Mouse (Mus musculus): ENCODE data around the gene Mamdc2. TPM values are rescaled to one million over a fixed set of nuclear protein-coding genes. Genes with fewer than 3 reads are reported as not detected.

Mamdc2 gene
- total RNA-seq, 2 experiments from 2014 or later: 1.3 to 2.3 TPM

GRCm38 (mm10) chr19:23444910-23445845 lies 3.1 kb downstream of the Mamdc2 start:
- peak; percentile 30 to 41 for DNase-seq (ENCODE audit: low spot score in 2 of 2)

- no peak for DNase-seq (ENCODE audit: low spot score in 2 of 2)
Observed at GRCm38 (mm10) chr19:23435731-23436130, 12.5 kb downstream of the Mamdc2 start.

DNA sequence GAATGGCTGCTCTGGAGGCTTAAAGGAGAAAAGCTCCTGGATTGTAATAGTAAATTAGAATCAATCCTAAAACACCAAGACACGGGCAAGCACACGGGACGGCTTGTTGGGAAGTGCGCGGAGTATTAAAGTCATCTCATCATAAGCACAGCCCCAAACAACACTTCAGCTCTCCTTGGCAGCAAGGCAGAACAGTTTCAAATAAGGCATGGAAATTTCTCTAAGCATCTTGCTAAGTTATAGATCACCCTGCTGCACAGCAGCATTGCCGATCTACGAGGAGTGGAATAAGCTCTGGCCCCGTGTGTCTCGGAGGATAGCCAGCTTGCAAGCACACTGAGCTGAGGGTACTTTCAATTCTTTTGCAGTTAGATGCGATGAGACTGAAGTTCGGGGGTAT lies 13.8 kb downstream of the Mamdc2 start:
- DNase-seq (ENCODE audit: low spot score in 2 of 2): no peak

DNA sequence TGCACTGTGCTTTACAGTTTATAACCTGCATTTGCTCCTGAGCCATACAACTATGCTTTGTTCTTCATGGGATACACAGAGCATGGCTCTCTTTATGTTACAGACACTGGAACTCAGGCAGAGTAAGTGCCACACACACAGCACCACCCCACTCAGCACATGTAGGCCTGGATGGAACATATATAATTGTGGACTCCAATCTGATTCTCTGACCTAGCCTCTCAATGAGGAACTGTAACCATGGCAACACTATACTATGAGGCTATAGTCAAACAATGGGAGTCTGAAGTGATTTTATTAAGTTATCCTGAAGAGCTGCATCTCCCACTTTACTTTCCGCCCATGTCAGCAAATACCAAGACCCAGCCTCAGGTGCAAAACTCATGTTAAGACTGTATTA lies 30.6 kb downstream of the Mamdc2 start:
- no peak for DNase-seq (ENCODE audit: low spot score in 2 of 2)

DNA sequence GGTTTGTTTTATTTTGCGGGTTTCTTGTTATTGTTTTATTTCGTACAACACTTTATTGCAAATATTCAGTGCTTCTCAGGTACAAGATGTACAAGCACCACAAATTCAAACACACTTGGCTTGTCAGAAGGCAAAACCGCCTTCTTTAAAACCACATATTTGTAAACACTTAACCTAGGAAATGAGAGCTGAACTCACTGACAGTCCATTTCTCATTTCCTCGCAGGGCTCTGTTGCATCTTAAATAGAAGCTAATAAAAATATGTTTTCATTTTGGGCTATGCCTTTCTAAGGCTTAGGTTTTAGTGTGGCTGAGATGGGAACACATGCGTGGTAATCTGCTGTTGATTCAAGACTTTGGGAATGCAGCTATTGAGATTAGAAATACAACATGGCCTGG lies 37.4 kb downstream of the Mamdc2 start:
- DNase-seq (ENCODE audit: low spot score in 2 of 2): no peak

GRCm38 (mm10) chr19:23410328-23410727 lies 37.9 kb downstream of the Mamdc2 start:
- no peak for DNase-seq (ENCODE audit: low spot score in 2 of 2)

GRCm38 (mm10) chr19:23401469-23402135 lies 46.6 kb downstream of the Mamdc2 start:
- DNase-seq (ENCODE audit: low spot score in 2 of 2): no peak

DNA sequence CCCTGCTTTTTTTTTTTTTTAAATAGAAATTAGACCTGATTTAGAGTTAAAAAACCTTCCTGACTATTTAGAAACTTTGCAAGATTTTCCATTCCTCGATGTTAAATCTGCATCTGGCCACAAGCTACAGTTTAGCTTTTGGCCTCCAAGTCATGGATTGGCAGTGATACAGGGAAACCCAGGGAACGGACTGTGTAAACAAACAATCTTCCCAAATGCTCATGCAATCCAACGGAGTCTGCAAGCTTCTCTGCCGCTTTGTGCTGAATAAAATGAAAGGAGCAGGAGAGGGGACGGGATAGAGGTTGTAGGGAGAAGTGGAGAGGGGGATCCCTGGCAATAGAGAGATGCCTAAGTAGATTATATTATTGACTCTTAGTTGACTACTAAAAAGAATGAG lies 47.8 kb downstream of the Mamdc2 start:
- DNase-seq (ENCODE audit: low spot score in 2 of 2): peak in 1 of 2 experiments; percentile 43

DNA sequence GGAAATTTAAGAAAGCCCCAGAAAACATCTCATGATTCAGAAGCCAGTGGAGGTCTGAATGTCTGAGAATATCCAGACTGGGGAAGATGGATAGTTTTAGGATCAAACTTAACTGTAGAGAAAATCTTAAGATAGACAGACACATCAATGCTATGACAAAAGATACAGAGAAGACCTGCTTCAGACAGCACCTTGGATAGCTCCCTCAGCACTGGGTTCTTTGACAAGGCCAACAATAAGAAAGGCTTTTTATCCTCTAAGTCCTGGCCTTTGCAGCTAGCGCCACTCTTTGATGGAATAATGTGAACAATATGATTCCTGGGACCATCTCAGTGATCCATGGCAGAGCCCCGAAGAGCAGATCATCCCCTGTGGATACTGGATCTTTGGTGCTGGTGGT lies 52.3 kb downstream of the Mamdc2 start:
- DNase-seq (ENCODE audit: low spot score in 2 of 2): no peak

DNA sequence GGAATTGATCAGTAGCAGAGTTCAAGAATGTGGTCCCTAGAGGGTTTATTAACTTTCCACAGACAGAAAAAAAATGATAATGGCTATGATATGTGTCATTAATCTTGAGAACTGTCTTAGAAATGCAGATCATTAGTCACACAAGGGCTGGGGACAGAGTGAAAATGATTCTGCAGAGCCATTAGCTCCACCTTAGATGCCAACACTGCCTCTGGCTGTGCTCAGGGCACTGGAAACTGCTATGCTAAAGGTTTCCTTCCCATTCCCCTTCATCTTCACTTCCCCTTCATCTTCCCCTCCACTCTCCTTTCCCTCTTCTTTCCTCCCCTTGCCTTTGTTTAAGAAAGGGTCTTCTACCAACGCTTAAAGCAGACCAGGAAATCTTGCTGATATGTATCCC lies 53.6 kb downstream of the Mamdc2 start:
- DNase-seq (ENCODE audit: low spot score in 2 of 2): no peak

DNA sequence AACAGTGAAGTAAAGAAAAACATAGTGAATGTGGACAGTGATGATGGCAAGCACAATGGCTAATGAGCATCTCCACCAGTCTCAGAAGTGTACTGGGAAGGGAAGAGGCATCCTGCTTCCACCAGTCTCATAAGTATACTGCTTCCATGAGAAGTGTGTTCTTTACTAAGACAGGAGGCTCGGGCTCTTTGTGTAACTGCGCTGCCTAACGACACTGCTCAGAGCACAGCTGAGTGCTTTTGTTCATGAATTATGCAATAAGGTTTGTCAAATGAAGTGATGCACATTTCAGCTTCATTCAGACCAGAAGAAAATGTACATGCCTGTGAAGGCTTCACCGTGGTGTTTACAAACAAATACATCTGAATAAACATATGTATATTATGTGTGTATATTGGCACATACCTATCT lies 59.4 kb downstream of the Mamdc2 start:
- DNase-seq (ENCODE audit: low spot score in 2 of 2): no peak

DNA sequence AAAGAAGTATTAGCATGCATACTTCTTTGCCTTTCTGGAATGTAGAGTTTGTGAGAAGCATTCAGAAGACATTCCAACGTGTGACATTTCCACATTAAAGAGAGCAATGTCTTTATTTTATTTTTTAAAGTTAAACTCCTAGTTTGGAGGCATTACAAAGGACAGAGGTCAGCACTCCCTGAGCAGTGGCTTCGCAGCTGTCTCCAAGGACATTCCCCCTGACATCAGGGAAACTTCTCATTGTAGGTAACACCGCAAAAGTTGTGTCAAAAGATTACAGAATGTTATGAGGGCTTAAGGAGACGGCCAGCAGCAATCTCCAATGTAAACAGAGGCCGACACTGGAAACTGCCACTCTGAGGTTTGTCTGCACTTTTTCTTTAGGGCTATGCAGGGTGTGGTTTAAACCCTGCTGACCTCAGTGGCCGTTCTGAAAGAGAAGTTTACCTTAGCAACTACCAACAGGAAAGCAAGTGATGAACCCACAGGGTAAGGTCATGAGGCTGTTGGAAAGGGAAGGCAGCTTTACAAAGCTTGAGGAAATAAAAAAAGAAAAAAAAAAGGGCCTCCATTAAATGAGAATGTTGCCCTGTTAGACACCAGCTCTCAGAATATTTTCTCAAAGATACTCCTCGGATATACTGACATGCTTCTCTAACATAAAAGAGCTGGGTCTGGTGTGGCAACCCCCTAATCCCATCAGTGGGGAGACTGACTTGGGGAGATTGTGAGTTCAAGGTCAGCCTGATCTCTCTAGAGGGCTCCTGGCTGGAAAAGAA lies 60.0 kb downstream of the Mamdc2 start:
- no peak for DNase-seq (ENCODE audit: low spot score in 2 of 2)

GRCm38 (mm10) chr19:23382396-23382795 lies 65.8 kb downstream of the Mamdc2 start:
- DNase-seq (ENCODE audit: low spot score in 2 of 2): no peak

DNA sequence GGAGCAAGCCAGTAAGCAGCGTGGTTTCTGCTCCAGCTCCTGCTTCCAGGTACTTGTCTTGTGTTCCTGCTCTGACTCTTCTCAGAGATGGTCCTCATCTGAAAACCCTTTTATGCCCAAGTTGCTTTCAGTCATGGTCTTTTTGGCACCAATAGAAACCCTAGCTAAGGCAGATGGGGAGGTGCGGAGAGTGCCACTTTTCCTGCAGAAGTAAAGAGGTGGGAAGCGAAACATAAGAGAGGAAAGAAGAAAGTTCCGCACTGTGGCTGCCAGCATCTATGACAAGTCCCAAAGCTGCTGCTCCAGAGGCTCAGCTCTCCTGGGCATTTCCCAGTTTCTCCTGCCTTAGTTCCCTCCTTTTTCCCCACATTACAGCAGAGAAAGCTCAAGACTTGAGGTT lies 67.3 kb downstream of the Mamdc2 start:
- no peak for DNase-seq (ENCODE audit: low spot score in 2 of 2)

- no peak for DNase-seq (ENCODE audit: low spot score in 2 of 2)
Observed at GRCm38 (mm10) chr19:23379752-23380504, 68.3 kb downstream of the Mamdc2 start.

GRCm38 (mm10) chr19:23376536-23377201 lies 71.6 kb downstream of the Mamdc2 start:
- no peak for DNase-seq (ENCODE audit: low spot score in 2 of 2)

DNA sequence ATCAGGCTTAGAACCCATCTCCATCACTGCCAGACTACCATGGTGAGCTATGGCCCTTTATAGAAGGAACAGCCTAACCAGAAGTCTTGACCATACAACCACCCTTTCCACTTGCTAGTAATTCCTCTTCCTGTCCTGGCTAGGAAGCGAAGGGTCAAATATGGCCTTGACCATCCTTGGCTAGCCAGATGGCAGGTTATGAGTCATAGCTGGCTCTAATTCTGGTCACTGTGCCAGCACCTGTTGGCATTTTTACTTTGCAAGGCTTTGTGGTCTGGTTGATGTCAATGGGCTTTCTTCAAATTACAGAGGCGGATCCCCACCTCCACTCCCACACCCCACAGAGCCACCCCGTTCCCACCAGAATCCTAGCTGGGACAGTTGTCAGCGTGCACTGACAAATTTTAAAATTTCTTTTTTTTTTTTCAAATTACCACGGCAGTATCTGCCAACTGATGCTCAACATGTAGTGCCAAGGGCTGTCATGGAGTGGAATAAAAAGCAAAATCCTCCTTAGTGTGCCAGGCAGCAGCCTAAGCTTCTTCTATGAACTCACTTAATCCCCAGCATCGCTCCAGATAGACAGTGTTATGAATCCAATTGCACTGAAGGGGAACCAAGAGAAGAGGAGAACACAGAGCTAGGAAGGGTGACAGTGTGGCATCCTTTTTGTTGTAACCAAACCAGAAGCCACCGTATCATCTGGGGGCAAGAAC lies 73.1 kb downstream of the Mamdc2 start:
- peak; percentile 23 to 52 for DNase-seq (ENCODE audit: low spot score in 2 of 2)

GRCm38 (mm10) chr19:23373728-23374127 lies 74.5 kb downstream of the Mamdc2 start:
- DNase-seq (ENCODE audit: low spot score in 2 of 2): no peak

DNA sequence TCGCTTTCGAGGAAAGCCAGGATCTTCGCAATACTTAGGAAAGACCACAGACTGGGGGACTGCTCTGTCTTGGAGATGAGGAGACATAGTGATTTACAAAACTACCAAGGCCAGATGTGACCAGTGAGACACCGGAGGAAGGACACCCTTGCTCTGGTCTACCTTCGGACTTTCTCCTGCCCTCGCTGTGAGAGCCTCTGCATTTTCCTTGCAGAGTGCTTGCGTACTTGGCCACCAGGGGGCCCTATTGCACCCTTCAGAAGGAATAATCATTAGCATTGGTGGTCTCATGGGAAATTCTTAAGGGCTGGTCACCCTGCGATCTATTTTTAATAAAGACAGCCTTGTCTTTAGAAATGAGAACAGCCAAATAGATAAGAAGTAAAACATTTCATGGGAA lies 75.0 kb downstream of the Mamdc2 start:
- peak; percentile 63 to 79 for DNase-seq (ENCODE audit: low spot score in 2 of 2)

GRCm38 (mm10) chr19:23369275-23369674 lies 79.0 kb downstream of the Mamdc2 start:
- DNase-seq (ENCODE audit: low spot score in 2 of 2): no peak
